Mouse (Mus musculus) forebrain, embryonic 16.5 days (tissue): ENCODE results near the gene Sppl2c. TPM values are rescaled to one million over a fixed set of nuclear protein-coding genes. Genes with fewer than 3 reads are reported as not detected.
"Not testable (repeated sequence)": the region's sequence is repeated elsewhere in the genome, so short reads cannot be mapped to it uniquely, and the experiment has no call there.

Source experiments
- ATAC-seq: fragments of 200-750 bp; cut with Nextera tagmentation; 2 replicates; pipeline ENCODE4 v1.8.0; 2017; ENCODE audit warnings: mild to moderate bottlenecking, moderate library complexity
- H3K27ac ChIP-seq: fragments of 300-500 bp; sonication (generic); 2 replicates; pipeline ENCODE4 v1.5.1; 2014; ENCODE audit warnings: low read length, control low read depth
- H3K27me3 ChIP-seq: fragments of 300-500 bp; sonication (generic); replicated peaks from 2 replicates; pipeline ENCODE4 v1.6.1; 2014; ENCODE audit warnings: low read length; ENCODE audit not compliant: control insufficient read depth, insufficient read depth
- H3K36me3 ChIP-seq: fragments of 300-500 bp; sonication (generic); 2 replicates; pipeline ENCODE4 v1.6.1; 2014; ENCODE audit not compliant: control insufficient read depth, insufficient read depth
- H3K4me1 ChIP-seq: fragments of 300-500 bp; sonication (generic); replicated peaks from 2 replicates; pipeline ENCODE4 v1.6.1; 2014; ENCODE audit warnings: low read length; ENCODE audit not compliant: control insufficient read depth, insufficient read depth
- H3K4me2 ChIP-seq: fragments of 300-500 bp; sonication (generic); 2 replicates; pipeline ENCODE4 v1.6.1; 2014; ENCODE audit warnings: mild to moderate bottlenecking, low read length, control low read depth
- H3K4me3 ChIP-seq: fragments of 300-500 bp; sonication (generic); replicated peaks from 2 replicates; pipeline ENCODE4 v1.5.1; 2014; ENCODE audit warnings: mild to moderate bottlenecking, low read length, control low read depth
- H3K9ac ChIP-seq: fragments of 300-500 bp; sonication (generic); replicated peaks from 2 replicates; pipeline ENCODE4 v1.6.1; 2014; ENCODE audit warnings: low read depth, low read length, control low read depth
- H3K9me3 ChIP-seq: fragments of 300-500 bp; sonication (generic); 2 replicates; pipeline ENCODE4 v1.6.1; 2016; ENCODE audit warnings: low read length; ENCODE audit not compliant: control insufficient read depth
- WGBS: fragments of 180-500 bp; shearing (Covaris S2); extraction: QIAGEN DNeasy Blood & Tissue Kit; methylation state at CpG from one replicate; pipeline ENCODE4 v1.1.7; 2014; 5-methylcytosine and 5-hydroxymethylcytosine counted together
- polyA plus RNA-seq: library from polyadenylated mRNA; unstranded; fragments of >200 nt; fragmentation: Nextera tagmentation; extraction: Ambion mirVana; gene quantifications from 2 replicates; pipeline ENCODE4 v1.2.1, GENCODE M21; 2015

Sppl2c gene
- polyA plus RNA-seq, 1 experiment from 2014 or later = not detected

DNA sequence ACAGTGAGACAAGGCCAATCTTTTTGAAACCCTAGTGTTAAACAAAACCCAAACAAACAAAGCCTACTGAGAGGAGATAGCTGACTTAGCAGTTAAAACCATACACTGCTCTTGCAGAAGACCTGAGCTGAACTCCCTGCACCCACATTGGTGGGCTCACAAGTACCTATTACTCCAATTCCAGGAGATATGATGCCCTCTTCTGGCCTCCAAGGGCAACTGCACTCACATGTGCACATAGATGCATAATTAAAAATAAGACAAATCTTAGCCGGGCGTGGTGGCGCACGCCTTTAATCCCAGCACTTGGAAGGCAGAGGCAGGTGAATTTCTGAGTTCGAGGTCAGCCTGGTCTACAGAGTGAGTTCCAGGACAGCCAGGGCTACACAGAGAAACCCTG is 28.0 kb downstream of the Sppl2c start:
- not testable (repeated sequence) for H3K36me3 ChIP-seq, H3K27me3 ChIP-seq, H3K4me1 ChIP-seq, H3K9me3 ChIP-seq, H3K27ac ChIP-seq, H3K4me2 ChIP-seq, H3K9ac ChIP-seq, H3K4me3 ChIP-seq, ATAC-seq
- WGBS = 92% methylated on average over 5 of the region's 5 CpGs

DNA sequence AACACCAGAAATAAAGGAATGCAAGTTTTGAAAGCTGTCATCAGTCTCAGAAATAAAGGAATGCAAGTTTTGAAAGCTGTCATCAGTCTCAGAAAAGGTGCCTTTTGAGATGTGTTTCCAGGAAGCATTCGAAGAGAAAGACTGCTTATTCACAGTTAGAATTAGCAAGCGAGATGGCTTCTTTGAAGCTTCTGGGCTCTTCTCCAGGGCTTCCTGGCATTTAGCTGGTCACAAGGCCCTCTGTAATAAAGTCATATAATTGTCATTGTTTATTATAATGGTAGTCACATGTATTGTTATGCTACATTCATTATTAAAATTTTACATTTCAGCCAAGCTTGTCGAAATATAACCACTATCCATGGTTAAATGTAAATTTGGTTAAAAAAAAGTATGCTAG is 31.9 kb downstream of the Sppl2c start:
- 48% methylated on average over 3 of the region's 3 CpGs for WGBS
- no peak for ATAC-seq
- no peak overlapping the region for H3K4me2 ChIP-seq

DNA sequence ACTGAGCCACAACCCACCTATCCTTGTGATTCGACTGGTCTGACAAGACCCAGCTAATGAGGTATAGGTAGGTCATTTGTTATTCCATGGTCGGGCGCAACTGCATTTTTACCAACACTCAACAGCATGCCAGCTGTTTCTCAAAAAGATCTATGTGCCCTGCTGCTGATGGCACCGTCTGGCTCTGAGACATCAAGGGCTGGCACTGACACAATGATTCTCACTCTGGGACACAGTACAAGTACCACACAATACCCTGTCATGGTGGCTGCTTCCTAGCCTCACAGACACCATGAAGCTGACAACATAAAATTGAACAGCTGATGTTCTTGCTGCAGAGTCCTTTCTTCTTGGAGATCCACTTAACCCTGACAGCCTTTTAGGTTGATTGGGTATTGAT is 34.2 kb downstream of the Sppl2c start:
- ATAC-seq = no peak
- Histone ChIP-seq H3K36me3 (no peaks in the 10 kb centered on the region), H3K4me1 (0 out of 2 replicates have a peak, but pooled peaks cover 4% of the 10 kb centered on the region), H3K9me3 (no peaks in the 10 kb centered on the region), H3K27me3 (no peaks in the 10 kb centered on the region), H3K9ac (no peak overlapping the region), H3K27ac (no peak overlapping the region), H3K4me2 (no peak overlapping the region), H3K4me3 (no peak overlapping the region)
- 81% methylated on average over 4 of the region's 4 CpGs for WGBS

More for the DNA sequence above, 31.9 kb downstream of the Sppl2c start:
- no peaks in the 10 kb centered on the region for H3K9me3 ChIP-seq
- H3K9ac ChIP-seq = no peak overlapping the region
- no peak overlapping the region for H3K27ac ChIP-seq
- no peak overlapping the region for H3K4me3 ChIP-seq
- H3K4me1 ChIP-seq = 0 out of 2 replicates have a peak, but pooled peaks cover 4% of the 10 kb centered on the region
- no peaks in the 10 kb centered on the region for H3K36me3 ChIP-seq
- no peaks in the 10 kb centered on the region for H3K27me3 ChIP-seq

DNA sequence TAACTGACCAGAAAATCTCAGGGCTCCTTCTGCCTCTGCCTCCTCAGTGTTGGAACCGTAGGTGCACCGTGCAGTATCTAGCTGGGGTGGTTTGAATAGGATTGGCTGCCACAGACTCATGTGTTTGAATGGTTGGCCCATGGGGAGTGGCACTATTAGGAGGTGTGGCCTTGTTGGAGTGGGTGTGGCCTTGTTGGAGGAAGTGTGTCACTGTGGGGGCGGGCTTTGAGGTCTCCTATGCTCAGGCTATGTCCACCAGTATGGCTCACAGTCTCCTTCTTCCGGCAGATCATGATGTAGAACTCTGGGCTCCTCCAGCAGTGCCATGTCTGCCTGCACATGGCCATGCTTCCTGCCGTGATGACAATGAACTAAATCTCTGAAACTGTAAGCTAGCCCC is 35.6 kb downstream of the Sppl2c start:
- no peak overlapping the region for H3K4me2 ChIP-seq
- 0 out of 2 replicates have a peak, but pooled peaks cover 4% of the 10 kb centered on the region for H3K4me1 ChIP-seq
- H3K36me3 ChIP-seq = no peaks in the 10 kb centered on the region
- H3K9me3 ChIP-seq = no peaks in the 10 kb centered on the region
- no peak overlapping the region for H3K4me3 ChIP-seq
- H3K9ac ChIP-seq = no peak overlapping the region
- ATAC-seq = no peak
- no peak overlapping the region for H3K27ac ChIP-seq
- H3K27me3 ChIP-seq = no peaks in the 10 kb centered on the region
- WGBS = 80% methylated on average over 5 of the region's 5 CpGs

DNA sequence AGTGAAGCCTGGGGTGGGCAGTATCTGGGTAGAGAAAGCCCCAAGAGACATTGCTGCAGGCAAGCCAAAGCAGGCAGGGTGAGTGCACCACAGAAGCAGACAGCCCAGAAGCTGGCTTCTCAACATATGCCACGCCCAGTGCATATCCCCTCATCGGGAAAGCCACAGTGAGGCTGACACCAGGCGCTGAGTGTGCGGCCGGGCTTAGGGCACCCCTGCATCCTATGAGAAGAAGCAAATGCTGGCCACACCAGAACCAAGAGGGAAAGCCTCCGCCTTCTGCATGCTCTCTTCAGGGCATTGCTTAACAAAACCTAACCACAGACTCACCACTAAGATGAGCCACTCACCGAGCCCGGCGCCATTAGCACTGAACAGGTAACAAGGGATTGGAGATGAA is 37.2 kb downstream of the Sppl2c start:
- Histone ChIP-seq H3K27me3 (no peaks in the 10 kb centered on the region), H3K4me3 (no peak overlapping the region), H3K9me3 (no peaks in the 10 kb centered on the region), H3K4me1 (no peaks in the 10 kb centered on the region), H3K27ac (no peak overlapping the region), H3K36me3 (no peaks in the 10 kb centered on the region), H3K4me2 (no peak overlapping the region), H3K9ac (no peak overlapping the region)
- 86% methylated on average over 9 of the region's 9 CpGs for WGBS
- no peak for ATAC-seq

DNA sequence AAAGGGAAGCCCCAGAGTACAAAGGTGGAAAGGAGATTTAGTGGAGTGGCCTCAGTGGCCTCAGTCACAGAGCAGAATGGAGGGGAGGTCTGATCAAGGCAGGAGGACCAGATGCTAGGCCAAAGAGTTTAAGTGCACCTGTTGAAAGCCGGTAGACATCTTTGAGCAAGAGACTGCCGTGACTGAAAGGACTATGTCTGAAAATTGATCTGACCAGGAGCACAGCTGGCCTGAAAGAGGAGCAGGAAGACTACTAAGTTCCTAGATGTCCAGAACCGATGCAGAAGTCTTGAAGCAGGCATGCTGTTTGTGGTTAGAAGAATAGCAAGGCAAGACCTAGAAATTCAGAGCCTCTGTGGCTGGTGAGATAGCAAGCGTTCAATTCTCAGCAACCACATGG is 43.3 kb downstream of the Sppl2c start:
- Histone ChIP-seq H3K36me3 (no peaks in the 10 kb centered on the region), H3K9me3 (no peaks in the 10 kb centered on the region), H3K9ac (no peak overlapping the region), H3K4me1 (peaks cover 16% of the 10 kb centered on the region), H3K27me3 (no peaks in the 10 kb centered on the region), H3K4me2 (no peak overlapping the region), H3K4me3 (no peak overlapping the region), H3K27ac (no peak overlapping the region)
- no peak for ATAC-seq
- WGBS = 76% methylated on average over 4 of the region's 4 CpGs

DNA sequence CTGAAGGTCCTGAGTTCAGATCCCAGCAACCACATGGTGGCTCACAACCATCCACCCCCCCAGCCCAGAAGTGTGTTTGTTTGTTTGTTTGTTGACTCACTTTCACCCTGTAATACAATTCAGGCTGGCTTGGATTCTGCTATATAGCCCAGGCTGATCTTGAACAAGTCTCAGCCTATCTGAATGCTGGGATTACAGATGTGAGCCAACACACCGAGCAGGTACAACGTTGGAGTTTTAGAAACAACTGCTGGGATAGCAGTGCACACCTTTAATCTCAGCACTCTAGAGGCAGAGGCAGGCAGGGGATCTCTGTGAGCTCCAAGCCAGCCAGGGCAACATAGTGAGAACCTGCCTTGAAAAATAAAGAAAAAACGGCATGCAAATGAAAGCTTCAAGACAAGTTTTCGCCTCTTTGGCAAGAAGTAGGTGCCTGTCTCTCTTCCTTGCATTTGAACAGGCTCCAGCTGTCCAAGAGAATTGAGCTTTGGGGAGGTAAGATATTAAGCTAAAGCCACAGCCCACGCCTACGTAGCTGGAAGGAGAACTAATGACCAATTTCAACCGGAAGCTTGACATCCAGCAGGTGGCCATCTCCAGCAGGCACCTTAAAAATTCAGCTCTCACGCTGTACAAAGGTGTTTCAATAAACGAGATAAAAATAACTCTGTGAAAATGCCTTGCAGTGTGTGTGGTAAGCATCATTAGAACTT is 44.1 kb downstream of the Sppl2c start:
- peak overlapping the region; percentile 81 for H3K4me2 ChIP-seq
- no peaks in the 10 kb centered on the region for H3K9me3 ChIP-seq
- H3K27me3 ChIP-seq = peaks cover 4% of the 10 kb centered on the region; the same call in 1 of the 2 replicates
- 10% methylated on average over 9 of the region's 9 CpGs for WGBS
- peak overlapping the region; percentile 20 for H3K27ac ChIP-seq
- no peak for ATAC-seq
- H3K36me3 ChIP-seq = no peaks in the 10 kb centered on the region
- H3K4me1 ChIP-seq = peaks cover 24% of the 10 kb centered on the region
- H3K9ac ChIP-seq = peak overlapping the region; percentile 94
- peak overlapping the region; percentile 88 for H3K4me3 ChIP-seq

DNA sequence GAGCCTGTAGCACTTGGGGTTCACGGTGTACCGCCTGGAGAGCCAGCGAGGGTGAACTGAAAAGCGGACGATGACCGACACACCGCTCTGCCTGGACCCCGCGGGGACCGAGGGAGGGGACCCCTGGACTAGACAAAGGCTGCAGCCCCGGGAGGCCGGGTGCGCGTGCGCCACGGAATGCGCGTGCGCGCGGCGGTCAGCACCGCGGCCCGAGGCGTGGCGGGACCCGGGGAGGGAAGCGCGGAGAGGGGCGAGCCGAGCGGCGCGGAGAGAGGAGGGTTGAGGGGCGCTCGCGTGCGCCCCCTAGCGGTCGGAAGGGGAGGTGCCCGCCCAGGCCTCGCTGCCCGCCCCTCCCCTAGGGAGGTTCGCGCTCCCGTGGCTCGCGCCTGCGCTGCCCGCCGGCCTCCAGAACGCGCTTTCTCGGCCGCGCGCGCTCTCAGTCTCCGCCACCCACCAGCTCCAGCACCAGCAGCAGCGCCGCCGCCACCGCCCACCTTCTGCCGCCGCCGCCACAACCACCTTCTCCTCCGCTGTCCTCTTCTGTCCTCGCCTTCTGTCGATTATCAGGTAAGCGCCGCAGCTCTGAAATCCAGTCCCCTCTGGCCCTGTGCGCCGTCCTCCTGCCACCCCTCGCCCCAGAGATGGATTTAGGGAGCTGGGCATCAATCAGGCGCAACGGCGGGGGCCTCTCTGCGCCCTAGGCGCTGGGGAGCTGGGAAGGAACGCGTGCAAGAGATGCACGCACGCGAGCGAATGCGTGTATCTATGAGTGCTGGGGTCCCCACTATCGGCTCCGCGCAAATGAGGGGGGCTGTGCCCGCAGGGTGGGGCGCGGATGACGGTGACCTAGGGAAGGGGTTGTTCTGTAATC is 45.1 kb downstream of the Sppl2c start, which contains the start of gene Mapt:
Gene Mapt, plus strand, starts transcription at position 350 of the 871 bp plus-strand sequence.
- Histone ChIP-seq H3K4me1 (peaks cover 34% of the 10 kb centered on the region), H3K27ac (peak within 1 kb of the TSS; percentile 96), H3K27me3 (peaks cover 4% of the 10 kb centered on the region; the same call in 1 of the 2 replicates), H3K9ac (peak within 1 kb of the TSS; percentile 94), H3K36me3 (no peaks in the 10 kb centered on the region), H3K4me3 (peak within 1 kb of the TSS; percentile 88), H3K4me2 (peak within 1 kb of the TSS; percentile 81), H3K9me3 (no peaks in the 10 kb centered on the region)
- peak; percentile 82 for ATAC-seq
- WGBS = 0% methylated on average over 79 of the region's 94 CpGs
